Mouse (Mus musculus) heart, adult 2 months (tissue): ENCODE measurements at regions not wholly inside any gene's neighbourhood (a gene's known extent, or its start where the extent isn't known, plus 50 kb on each side); places are given as distances from the start of the nearest gene placed in this dataset.

ENCODE experiments used
- DNase-seq, 2 experiments: peaks; one replicate each; pipeline ENCODE4 v3.0.0; 2021
- H3K27ac ChIP-seq: fragments of 200-600 bp; 2 replicates; pipeline ENCODE4 v1.8.1; 2022
- H3K27me3 ChIP-seq: fragments of 200-500 bp; 2 replicates; pipeline ENCODE4 v1.6.1; 2012; ENCODE audit warnings: mild to moderate bottlenecking, low read length, inconsistent platforms, mixed read lengths; ENCODE audit not compliant: control insufficient read depth, insufficient read depth
- H3K36me3 ChIP-seq: fragments of 200-500 bp; 2 replicates; pipeline ENCODE4 v1.6.1; 2012; ENCODE audit warnings: low read length, inconsistent platforms; ENCODE audit not compliant: control insufficient read depth, insufficient read depth
- H3K4me1 ChIP-seq: fragments of 200-500 bp; 2 replicates; pipeline ENCODE4 v1.6.1; 2011; ENCODE audit warnings: low read length; ENCODE audit not compliant: control insufficient read depth, insufficient read depth
- H3K4me3 ChIP-seq: fragments of 200-600 bp; 2 replicates; pipeline ENCODE4 v1.8.1; 2022
- H3K79me2 ChIP-seq: fragments of 200-500 bp; replicated peaks from 2 replicates; pipeline ENCODE4 v1.6.1; 2012; ENCODE audit warnings: mild to moderate bottlenecking, inconsistent platforms, low read length, moderate library complexity, mixed read lengths; ENCODE audit not compliant: control insufficient read depth, insufficient read depth
- H3K9ac ChIP-seq: fragments of 200-500 bp; 2 replicates; pipeline ENCODE4 v1.6.1; 2012; ENCODE audit warnings: low read depth, mild to moderate bottlenecking, control low read depth, inconsistent platforms, low read length, mixed read lengths
- CTCF ChIP-seq: fragments of 200-600 bp; IDR thresholded peaks from 2 replicates; pipeline ENCODE4 v1.8.1; 2022; ENCODE audit warnings: antibody characterized with exemption, mild to moderate bottlenecking, moderate library complexity
- EP300 ChIP-seq: fragments of 200-500 bp; IDR thresholded peaks from 2 replicates; pipeline ENCODE4 v1.6.1; 2011; ENCODE audit warnings: low read depth, low read length, control low read depth; ENCODE audit not compliant: insufficient read depth
- POLR2A ChIP-seq: fragments of 200-500 bp; IDR thresholded peaks from 2 replicates; pipeline ENCODE4 v1.6.1; 2011; ENCODE audit warnings: mild to moderate bottlenecking, low read depth, low read length, control low read depth; ENCODE audit not compliant: insufficient read depth
- WGBS: fragments of 180-500 bp; shearing (Covaris S2); methylation state at CpG from one replicate; pipeline ENCODE4 v1.1.7; 2018; 5-methylcytosine and 5-hydroxymethylcytosine counted together
- intact Hi-C: fragments of 180-260 bp; cut with DNase I; formaldehyde crosslinking; loops from one replicate; pipeline ENCODE4 v1.15.1; 2025

DNA sequence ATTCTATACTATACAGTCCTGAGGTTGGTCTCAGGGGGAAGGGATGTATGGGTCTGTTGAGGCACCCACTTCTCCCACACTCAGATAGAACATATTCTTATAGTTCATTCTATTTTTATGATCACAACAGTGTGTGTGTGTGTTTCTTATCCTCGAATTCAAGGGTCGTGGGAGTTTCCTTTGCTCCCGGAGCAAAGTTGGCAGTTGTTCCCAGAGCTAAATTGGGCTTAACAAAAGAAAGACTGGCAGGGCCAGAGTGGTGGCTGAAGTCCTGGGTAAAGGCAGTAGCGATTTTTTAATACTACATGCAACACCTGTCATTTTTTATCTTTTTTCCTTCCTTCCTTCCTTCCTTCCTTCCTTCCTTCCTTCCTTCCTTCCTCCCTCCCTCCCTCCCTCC is 131.5 kb upstream of the Sp4 start:
- 8% methylated on average over 4 of the region's 4 CpGs for WGBS
- no peak overlapping the region for H3K27ac ChIP-seq
- H3K4me3 ChIP-seq: no peak overlapping the region
- H3K9ac ChIP-seq: no peak overlapping the region
- H3K4me1 ChIP-seq: no peaks in the 10 kb centered on the region
- TF ChIP-seq POLR2A: no peak
- intact Hi-C loops: no loop called here
- no peaks in the 10 kb centered on the region for H3K79me2 ChIP-seq
- no peaks in the 10 kb centered on the region for H3K36me3 ChIP-seq
- H3K27me3 ChIP-seq: no peaks in the 10 kb centered on the region
- no peak for DNase-seq

- DNase-seq: no peak
Measured at GRCm38 (mm10) chr12:118428384-118428783, 127.1 kb upstream of the Sp4 start.

DNA sequence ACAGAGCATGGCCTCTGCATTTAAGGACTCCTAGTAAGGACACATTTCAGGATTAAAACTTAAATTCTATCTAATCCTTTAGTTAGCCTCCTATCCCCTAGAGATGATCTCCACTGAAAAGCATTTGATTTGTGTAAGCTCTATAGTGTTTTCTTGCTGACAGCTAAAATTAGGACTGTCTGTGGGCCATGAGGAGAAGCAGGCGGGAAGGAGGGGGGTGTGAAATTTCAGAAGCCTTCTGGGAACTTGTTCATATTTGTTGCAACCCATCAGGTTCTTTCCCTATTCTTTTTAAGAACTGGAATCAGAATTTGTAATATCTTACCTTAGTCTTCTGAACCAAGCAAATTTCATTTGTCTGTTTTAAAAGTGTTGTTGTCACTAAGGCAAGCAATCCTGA is 114.7 kb upstream of the Sp4 start:
- Histone ChIP-seq H3K79me2 (no peaks in the 10 kb centered on the region), H3K9ac (no peak overlapping the region), H3K36me3 (no peaks in the 10 kb centered on the region), H3K27me3 (no peaks in the 10 kb centered on the region), H3K4me1 (no peaks in the 10 kb centered on the region), H3K4me3 (no peak overlapping the region), H3K27ac (no peak overlapping the region)
- TF ChIP-seq EP300: no peak
- no peak for TF ChIP-seq CTCF
- no peak for TF ChIP-seq POLR2A
- no peak for DNase-seq
- WGBS: 73% methylated on average over 1 of the region's 1 CpGs
- intact Hi-C loops: no loop called here

More at GRCm38 (mm10) chr12:118428384-118428783, 127.1 kb upstream of the Sp4 start:
- Histone ChIP-seq H3K36me3 (no peaks in the 10 kb centered on the region), H3K9ac (no peak overlapping the region), H3K4me3 (no peak overlapping the region), H3K79me2 (no peaks in the 10 kb centered on the region), H3K27ac (no peak overlapping the region), H3K4me1 (no peaks in the 10 kb centered on the region), H3K27me3 (no peaks in the 10 kb centered on the region)
- intact Hi-C loops: no loop called here
- TF ChIP-seq POLR2A (no peak), CTCF (no peak), EP300 (no peak)
- WGBS: 73% methylated on average over 5 of the region's 5 CpGs

DNA sequence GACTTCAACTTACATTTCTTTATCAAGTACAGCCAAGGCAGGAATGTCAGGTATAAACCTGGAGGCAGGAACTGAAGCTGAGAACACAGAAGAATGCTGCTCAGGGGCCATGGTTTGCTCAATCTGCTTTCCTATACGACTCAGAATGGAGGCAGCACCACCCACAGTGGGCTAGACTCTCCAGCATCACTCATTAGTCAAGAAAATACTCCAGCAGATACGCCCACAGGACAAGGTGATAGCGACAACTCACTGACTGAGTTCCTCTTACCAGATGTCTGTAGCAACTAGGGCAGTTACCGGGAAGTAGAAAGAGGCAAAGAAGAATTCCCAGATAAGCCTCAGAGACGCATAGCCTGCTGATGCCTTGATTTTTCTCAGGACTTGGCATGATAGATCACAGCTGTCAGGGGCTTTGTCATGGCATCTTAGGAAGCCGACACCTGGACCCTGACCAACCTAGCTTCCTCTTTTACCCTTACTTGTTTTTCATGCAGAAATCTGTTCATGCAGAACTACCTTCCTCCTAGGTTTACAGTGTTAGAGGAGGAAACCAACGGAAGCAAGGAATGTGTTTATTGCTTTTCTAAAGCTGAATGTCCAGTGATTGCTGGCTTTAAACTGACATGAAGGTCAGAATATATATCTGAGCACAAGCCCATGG is 110.7 kb upstream of the Sp4 start:
- no peaks in the 10 kb centered on the region for H3K36me3 ChIP-seq
- no peaks in the 10 kb centered on the region for H3K4me1 ChIP-seq
- H3K27ac ChIP-seq: no peak overlapping the region
- 21% methylated on average over 7 of the region's 7 CpGs for WGBS
- H3K27me3 ChIP-seq: no peaks in the 10 kb centered on the region
- no peaks in the 10 kb centered on the region for H3K79me2 ChIP-seq
- DNase-seq: no peak
- intact Hi-C loops: no loop called here
- H3K4me3 ChIP-seq: no peak overlapping the region
- TF ChIP-seq EP300 (no peak), POLR2A (no peak), CTCF (no peak)
- H3K9ac ChIP-seq: no peak overlapping the region

- no peak for DNase-seq
- H3K27ac ChIP-seq: no peak overlapping the region
- H3K27me3 ChIP-seq: no peaks in the 10 kb centered on the region
- intact Hi-C loops: no loop called here
- no peaks in the 10 kb centered on the region for H3K4me1 ChIP-seq
- no peaks in the 10 kb centered on the region for H3K79me2 ChIP-seq
- H3K9ac ChIP-seq: no peak overlapping the region
- no peaks in the 10 kb centered on the region for H3K36me3 ChIP-seq
- TF ChIP-seq CTCF (no peak), POLR2A (no peak), EP300 (no peak)
- H3K4me3 ChIP-seq: no peak overlapping the region
Measured at GRCm38 (mm10) chr12:118410917-118411316, 109.7 kb upstream of the Sp4 start.

- no peak overlapping the region for H3K9ac ChIP-seq
- TF ChIP-seq CTCF (no peak), POLR2A (no peak), EP300 (no peak)
- no peaks in the 10 kb centered on the region for H3K36me3 ChIP-seq
- no peak overlapping the region for H3K4me3 ChIP-seq
- intact Hi-C loops: no loop called here
- H3K79me2 ChIP-seq: no peaks in the 10 kb centered on the region
- no peak overlapping the region for H3K27ac ChIP-seq
- DNase-seq: no peak
- H3K27me3 ChIP-seq: no peaks in the 10 kb centered on the region
- no peaks in the 10 kb centered on the region for H3K4me1 ChIP-seq
Measured at GRCm38 (mm10) chr12:118405135-118405534, 103.9 kb upstream of the Sp4 start.
